ENCODE assay signal across 11 mouse cellular contexts in genomic region chr6:125222577-125222976, GRCm38 (mm10). TPM values are rescaled to one million over a fixed set of nuclear protein-coding genes. Genes with fewer than 3 reads are reported as not detected.
"Had no signal": no experiment of that assay in that cellular context is flagged by ENCODE, and none has a peak within 500 bp of the region (broad histone marks: within the 10 kb centered on the region; RNA-seq: fewer than 3 reads in every experiment).

No protein-coding gene starts in this region.

- H3K27ac ChIP-seq: left cerebral cortex, adult 2 months; limb, embryonic 15.5 days; liver, embryonic 13.5 days; midbrain, embryonic 10.5 days had no signal

- H3K27me3 ChIP-seq: limb, embryonic 15.5 days; liver, embryonic 13.5 days had no signal

- ATAC-seq: intestine, embryonic 16.5 days; lung, postnatal 0 days had no signal

- H3K4me3 ChIP-seq: left cerebral cortex, adult 2 months; limb, embryonic 15.5 days; liver, embryonic 13.5 days; midbrain, embryonic 10.5 days; myocyte had no signal

- H3K9ac ChIP-seq: limb, embryonic 15.5 days; liver, embryonic 13.5 days had no signal

- H3K4me1 ChIP-seq: liver, embryonic 13.5 days had no signal

- H3K4me2 ChIP-seq: limb, embryonic 15.5 days; liver, embryonic 13.5 days had no signal

- H3K9me3 ChIP-seq: limb, embryonic 15.5 days; liver, embryonic 13.5 days; midbrain, embryonic 10.5 days had no signal

- DNase-seq: kidney, adult 8-10 months; liver, embryonic 13.5 days; midbrain, embryonic 14.5 days had no signal

RNA-seq across cellular contexts. Expression of gene Cd27, which starts 14.2 kb away (rescaled TPM):
- total RNA-seq: layer of hippocampus, postnatal 25 days; left cerebral cortex, adult 2 months; left cerebral cortex, postnatal 14 days had no signal
